Mouse (Mus musculus) neural tube, embryonic 14.5 days (tissue): ENCODE results near the gene Nt5dc1. TPM values are rescaled to one million over a fixed set of nuclear protein-coding genes. Genes with fewer than 3 reads are reported as not detected.

Experiments used
- ATAC-seq: fragments of 200-750 bp; cut with Nextera tagmentation; 2 replicates; pipeline ENCODE4 v1.8.0; 2017; ENCODE audit warnings: low read depth, mild to moderate bottlenecking, moderate TSS enrichment, moderate library complexity
- H3K27ac ChIP-seq: fragments of 300-500 bp; sonication (generic); 2 replicates; pipeline ENCODE4 v1.5.1; 2014; ENCODE audit warnings: low read depth, mild to moderate bottlenecking, control low read depth, low read length, moderate library complexity, mixed read lengths
- H3K27me3 ChIP-seq: fragments of 300-500 bp; sonication (generic); 2 replicates; pipeline ENCODE4 v1.6.1; 2014; ENCODE audit warnings: low read length; ENCODE audit not compliant: control insufficient read depth, insufficient read depth
- H3K36me3 ChIP-seq: fragments of 300-500 bp; sonication (generic); 2 replicates; pipeline ENCODE4 v1.6.1; 2014; ENCODE audit warnings: low read length, mixed read lengths; ENCODE audit not compliant: control insufficient read depth, insufficient read depth
- H3K4me1 ChIP-seq: fragments of 300-500 bp; sonication (generic); 2 replicates; pipeline ENCODE4 v1.6.1; 2014; ENCODE audit warnings: low read length; ENCODE audit not compliant: control insufficient read depth, insufficient read depth
- H3K4me2 ChIP-seq: fragments of 300-500 bp; sonication (generic); 2 replicates; pipeline ENCODE4 v1.6.1; 2014; ENCODE audit warnings: mild to moderate bottlenecking, low read depth, low read length, control low read depth
- H3K4me3 ChIP-seq: fragments of 300-500 bp; sonication (generic); 2 replicates; pipeline ENCODE4 v1.5.1; 2014; ENCODE audit warnings: low read depth, low read length, control low read depth, mixed read lengths
- H3K9ac ChIP-seq: fragments of 300-500 bp; sonication (generic); replicated peaks from 2 replicates; pipeline ENCODE4 v1.6.1; 2014; ENCODE audit warnings: low read depth, mild to moderate bottlenecking, control low read depth, low read length, mixed read lengths
- H3K9me3 ChIP-seq: fragments of 300-500 bp; sonication (generic); 2 replicates; pipeline ENCODE4 v1.6.1; 2016; ENCODE audit warnings: low read length; ENCODE audit not compliant: control insufficient read depth
- WGBS: fragments of 180-500 bp; shearing (Covaris S2); extraction: QIAGEN DNeasy Blood & Tissue Kit; methylation state at CpG from one replicate; pipeline ENCODE4 v1.1.7; 2014; 5-methylcytosine and 5-hydroxymethylcytosine counted together
- polyA plus RNA-seq: library from polyadenylated mRNA; unstranded; fragments of >200 nt; fragmentation: Nextera tagmentation; extraction: Ambion mirVana; gene quantifications from 2 replicates; pipeline ENCODE4 v1.2.1, GENCODE M21; 2014

Gene Nt5dc1
- polyA plus RNA-seq, 1 experiment from 2014 or later, result 2.0 TPM

- WGBS, result 70% methylated on average over 8 of the region's 8 CpGs
- H3K4me3 ChIP-seq, result no peak within 1 kb of the TSS
- no peaks in the 10 kb centered on the region for H3K4me1 ChIP-seq
- H3K9ac ChIP-seq, result no peak within 1 kb of the TSS
- H3K9me3 ChIP-seq, result no peaks in the 10 kb centered on the region
- H3K36me3 ChIP-seq, result no peaks in the 10 kb centered on the region
- no peak within 1 kb of the TSS for H3K4me2 ChIP-seq
- H3K27me3 ChIP-seq, result no peaks in the 10 kb centered on the region
- H3K27ac ChIP-seq, result no peak within 1 kb of the TSS
- no peak for ATAC-seq
Observed at GRCm38 (mm10) chr10:34389681-34390080, 28.7 kb downstream of the Nt5dc1 start, which contains the start of gene Col10a1. TSS of gene Col10a1 (plus strand) at chr10:34389981.

GRCm38 (mm10) chr10:34385636-34386035 lies 32.7 kb downstream of the Nt5dc1 start:
- no peak overlapping the region for H3K4me3 ChIP-seq
- no peaks in the 10 kb centered on the region for H3K9me3 ChIP-seq
- no peaks in the 10 kb centered on the region for H3K27me3 ChIP-seq
- ATAC-seq, result no peak
- H3K4me2 ChIP-seq, result no peak overlapping the region
- H3K9ac ChIP-seq, result no peak overlapping the region
- WGBS, result 84% methylated on average over 5 of the region's 5 CpGs
- no peak overlapping the region for H3K27ac ChIP-seq
- no peaks in the 10 kb centered on the region for H3K36me3 ChIP-seq
- H3K4me1 ChIP-seq, result no peaks in the 10 kb centered on the region

- ATAC-seq, result no peak
- no peaks in the 10 kb centered on the region for H3K36me3 ChIP-seq
- no peak overlapping the region for H3K4me3 ChIP-seq
- 92% methylated on average over 7 of the region's 7 CpGs for WGBS
- H3K4me1 ChIP-seq, result no peaks in the 10 kb centered on the region
- no peak overlapping the region for H3K27ac ChIP-seq
- H3K9ac ChIP-seq, result no peak overlapping the region
- no peaks in the 10 kb centered on the region for H3K9me3 ChIP-seq
- no peaks in the 10 kb centered on the region for H3K27me3 ChIP-seq
- no peak overlapping the region for H3K4me2 ChIP-seq
Observed at GRCm38 (mm10) chr10:34373332-34373731, 45.0 kb downstream of the Nt5dc1 start.

GRCm38 (mm10) chr10:34368138-34368537 lies 50.2 kb downstream of the Nt5dc1 start:
- H3K27ac ChIP-seq, result no peak overlapping the region
- no peaks in the 10 kb centered on the region for H3K4me1 ChIP-seq
- no peaks in the 10 kb centered on the region for H3K27me3 ChIP-seq
- H3K9ac ChIP-seq, result no peak overlapping the region
- no peak overlapping the region for H3K4me2 ChIP-seq
- no peak overlapping the region for H3K4me3 ChIP-seq
- H3K36me3 ChIP-seq, result no peaks in the 10 kb centered on the region
- 74% methylated on average over 5 of the region's 5 CpGs for WGBS
- no peak for ATAC-seq
- H3K9me3 ChIP-seq, result no peaks in the 10 kb centered on the region

GRCm38 (mm10) chr10:34363756-34364155 lies 54.6 kb downstream of the Nt5dc1 start:
- no peak overlapping the region for H3K4me3 ChIP-seq
- no peak overlapping the region for H3K9ac ChIP-seq
- no peaks in the 10 kb centered on the region for H3K9me3 ChIP-seq
- no peak overlapping the region for H3K27ac ChIP-seq
- ATAC-seq, result no peak
- no peaks in the 10 kb centered on the region for H3K4me1 ChIP-seq
- no peaks in the 10 kb centered on the region for H3K27me3 ChIP-seq
- H3K36me3 ChIP-seq, result no peaks in the 10 kb centered on the region
- no peak overlapping the region for H3K4me2 ChIP-seq

- H3K4me3 ChIP-seq, result no peak overlapping the region
- no peak overlapping the region for H3K27ac ChIP-seq
- H3K4me1 ChIP-seq, result no peaks in the 10 kb centered on the region
- no peak overlapping the region for H3K9ac ChIP-seq
- H3K9me3 ChIP-seq, result no peaks in the 10 kb centered on the region
- H3K4me2 ChIP-seq, result no peak overlapping the region
- no peak for ATAC-seq
- H3K36me3 ChIP-seq, result no peaks in the 10 kb centered on the region
- no peaks in the 10 kb centered on the region for H3K27me3 ChIP-seq
- WGBS, result 75% methylated on average over 3 of the region's 3 CpGs
Observed at GRCm38 (mm10) chr10:34358263-34358662, 60.1 kb downstream of the Nt5dc1 start.

GRCm38 (mm10) chr10:34352166-34352565 lies 66.2 kb downstream of the Nt5dc1 start:
- no peaks in the 10 kb centered on the region for H3K4me1 ChIP-seq
- WGBS, result 91% methylated on average over 4 of the region's 4 CpGs

GRCm38 (mm10) chr10:34341886-34342285 lies 76.5 kb downstream of the Nt5dc1 start:
- Histone ChIP-seq H3K9me3 (no peaks in the 10 kb centered on the region), H3K27ac (no peak overlapping the region), H3K4me2 (no peak overlapping the region), H3K27me3 (no peaks in the 10 kb centered on the region), H3K9ac (no peak overlapping the region), H3K4me1 (no peaks in the 10 kb centered on the region), H3K4me3 (no peak overlapping the region), H3K36me3 (no peaks in the 10 kb centered on the region)
- 71% methylated on average over 1 of the region's 1 CpGs for WGBS
- ATAC-seq, result no peak

More at GRCm38 (mm10) chr10:34352166-34352565, 66.2 kb downstream of the Nt5dc1 start:
- Histone ChIP-seq H3K4me3 (no peak overlapping the region), H3K4me2 (no peak overlapping the region), H3K36me3 (no peaks in the 10 kb centered on the region), H3K9ac (no peak overlapping the region), H3K9me3 (no peaks in the 10 kb centered on the region), H3K27ac (no peak overlapping the region), H3K27me3 (no peaks in the 10 kb centered on the region)
- ATAC-seq, result no peak

- H3K4me2 ChIP-seq, result no peak overlapping the region
- WGBS, result 82% methylated on average over 6 of the region's 6 CpGs
- H3K27ac ChIP-seq, result no peak overlapping the region
- no peaks in the 10 kb centered on the region for H3K27me3 ChIP-seq
- no peaks in the 10 kb centered on the region for H3K9me3 ChIP-seq
- H3K4me1 ChIP-seq, result no peaks in the 10 kb centered on the region
- H3K9ac ChIP-seq, result no peak overlapping the region
- no peak for ATAC-seq
- H3K36me3 ChIP-seq, result no peaks in the 10 kb centered on the region
- no peak overlapping the region for H3K4me3 ChIP-seq
Observed at GRCm38 (mm10) chr10:34341014-34341413, 77.3 kb downstream of the Nt5dc1 start.

- peak; percentile 83 for ATAC-seq
- Histone ChIP-seq H3K4me1 (no peaks in the 10 kb centered on the region), H3K9ac (no peak overlapping the region), H3K9me3 (no peaks in the 10 kb centered on the region), H3K36me3 (no peaks in the 10 kb centered on the region), H3K4me3 (no peak overlapping the region), H3K4me2 (no peak overlapping the region), H3K27me3 (no peaks in the 10 kb centered on the region), H3K27ac (no peak overlapping the region)
- WGBS, result 8% methylated on average over 2 of the region's 2 CpGs
Observed at GRCm38 (mm10) chr10:34328310-34328709, 90.0 kb downstream of the Nt5dc1 start.
